Mouse (Mus musculus) CD4-positive, CD25-positive, alpha-beta regulatory T cell, adult 4 months (primary cell): ENCODE data around the gene Dnph1. TPM values are rescaled to one million over a fixed set of nuclear protein-coding genes. Genes with fewer than 3 reads are reported as not detected.

Experiments
- polyA plus RNA-seq, 2 experiments: library from polyadenylated mRNA; unstranded; fragments of 100-300 nt; shearing (Covaris generic); gene quantifications; one replicate each; pipeline ENCODE4 v1.2.1; 2017

Gene Dnph1
- polyA plus RNA-seq, 2 experiments from 2014 or later: 6.4 to 6.9 TPM

Other genes with a start within 250 kb of the Dnph1 start
- gene Polr1c, start 248.7 kb upstream of the Dnph1 start, polyA plus RNA-seq: 100 to 1,000 TPM; 110 to 117 TPM
- gene Yipf3, start 248.6 kb upstream of the Dnph1 start, polyA plus RNA-seq: 10 to 100 TPM; 43.4 to 51.9 TPM
- under 1 TPM in 1 of 2 experiments, not detected in 1; 0.30 TPM for gene Lrrc73, start 243.2 kb upstream of the Dnph1 start, polyA plus RNA-seq
- gene Tjap1, start 213.7 kb upstream of the Dnph1 start, polyA plus RNA-seq: 10 to 100 TPM; 15.0 to 18.5 TPM
- gene Dlk2, start 199.3 kb upstream of the Dnph1 start, polyA plus RNA-seq: not detected
- 1 to 10 TPM; 3.0 to 4.3 TPM for gene Abcc10, start 168.4 kb upstream of the Dnph1 start, polyA plus RNA-seq
- gene Zfp318, start 113.0 kb upstream of the Dnph1 start, polyA plus RNA-seq: 1 to 10 TPM; 5.0 to 6.7 TPM
- not detected for gene Crip3, start 67.8 kb upstream of the Dnph1 start, polyA plus RNA-seq
- gene Slc22a7, start 58.3 kb upstream of the Dnph1 start, polyA plus RNA-seq: not detected
- gene Ttbk1, start 9.0 kb upstream of the Dnph1 start, polyA plus RNA-seq: under 1 TPM; 0.24 to 0.55 TPM
- 1 to 10 TPM; 4.2 to 5.6 TPM for gene Cul9, start 49.7 kb downstream of the Dnph1 start, polyA plus RNA-seq
- gene Srf, start 59.5 kb downstream of the Dnph1 start, polyA plus RNA-seq: 1 to 10 TPM; 7.3 to 8.2 TPM
- gene Ptk7, start 132.8 kb downstream of the Dnph1 start, polyA plus RNA-seq: not detected
- 10 to 100 TPM; 13.6 to 14.7 TPM for gene Klc4, start 149.3 kb downstream of the Dnph1 start, polyA plus RNA-seq
- 10 to 100 TPM; 57.0 to 65.9 TPM for gene Mrpl2, start 149.5 kb downstream of the Dnph1 start, polyA plus RNA-seq
- 1 to 10 TPM; 3.3 to 5.9 TPM for gene Cul7, start 153.6 kb downstream of the Dnph1 start, polyA plus RNA-seq
- gene Rrp36, start 177.6 kb downstream of the Dnph1 start, polyA plus RNA-seq: 10 to 100 TPM; 47.2 to 62.6 TPM
- gene Mea1, start 182.1 kb downstream of the Dnph1 start, polyA plus RNA-seq: 100 to 1,000 TPM; 185 to 202 TPM
- gene Klhdc3, start 184.2 kb downstream of the Dnph1 start, polyA plus RNA-seq: 10 to 100 TPM; 22.1 to 25.8 TPM
- 10 to 100 TPM; 19.7 to 31.4 TPM for gene Ppp2r5d, start 208.4 kb downstream of the Dnph1 start, polyA plus RNA-seq
- gene Pex6, start 214.8 kb downstream of the Dnph1 start, polyA plus RNA-seq: 1 to 10 TPM; 5.0 to 7.2 TPM
- gene Gnmt, start 232.5 kb downstream of the Dnph1 start, polyA plus RNA-seq: not detected